Mouse (Mus musculus): ENCODE data around the gene Krt25.

DNA sequence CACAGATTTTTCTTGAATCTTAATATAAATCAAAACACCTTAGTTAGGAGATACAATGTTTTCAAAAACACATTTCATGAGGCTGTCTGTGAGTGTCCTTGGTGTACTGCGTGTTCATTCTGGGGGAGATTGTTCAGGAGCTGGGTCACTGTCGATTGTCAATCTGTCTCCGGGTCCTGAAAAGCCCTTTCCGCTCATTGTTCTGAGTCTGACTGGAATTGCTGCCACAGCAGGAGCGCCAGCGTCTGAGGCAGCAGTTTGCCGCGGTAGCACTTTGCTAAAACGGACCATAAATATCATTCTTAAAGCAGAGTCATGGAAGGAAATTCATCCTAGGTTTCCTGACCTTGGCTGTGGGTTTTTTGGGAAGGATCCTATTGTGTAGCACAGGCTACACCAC, 57.0 kb downstream of the Krt25 start:
- TF ChIP-seq CTCF (IDR thresholded peaks at IDR 0.05; ENCODE audit: borderline replicate concordance, control insufficient read depth, extremely low read depth, insufficient read depth, low read length, poor library complexity), result no peak
- no peak for TF ChIP-seq POLR2A (IDR thresholded peaks at IDR 0.05; ENCODE audit: control insufficient read depth, extremely low read depth, insufficient read depth, low read length, poor library complexity)

Measured in thymus, adult 2 months (tissue).